Mouse (Mus musculus): Measurements from ENCODE around the gene Gipc1.

- no peak for TF ChIP-seq CTCF (IDR thresholded peaks at IDR 0.05; ENCODE audit: low read depth)
- TF ChIP-seq EP300 (IDR thresholded peaks at IDR 0.05; ENCODE audit: low read depth) = no peak
These were observed 40.6 kb upstream of the Gipc1 start for GRCm38 (mm10) chr8:83611921-83612320.

Measured in liver, postnatal 0 days (tissue).